Mouse (Mus musculus) midbrain, embryonic 15.5 days (tissue): ENCODE measurements around the gene Rpap1. TPM values are rescaled to one million over a fixed set of nuclear protein-coding genes. Genes with fewer than 3 reads are reported as not detected.
"Not testable (repeated sequence)": the region's sequence is repeated elsewhere in the genome, so short reads cannot be mapped to it uniquely, and the experiment has no call there.

Experiments used
- ATAC-seq: fragments of 200-750 bp; cut with Nextera tagmentation; replicated peaks from 2 replicates; pipeline ENCODE4 v1.8.0; 2017; ENCODE audit warnings: moderate TSS enrichment
- H3K27ac ChIP-seq: fragments of 300-500 bp; sonication (generic); 2 replicates; pipeline ENCODE4 v1.5.1; 2015; ENCODE audit warnings: mild to moderate bottlenecking, inconsistent platforms
- H3K27me3 ChIP-seq: fragments of 300-500 bp; sonication (generic); replicated peaks from 2 replicates; pipeline ENCODE4 v1.6.1; 2015; ENCODE audit warnings: inconsistent platforms
- H3K36me3 ChIP-seq: fragments of 300-500 bp; sonication (generic); replicated peaks from 2 replicates; pipeline ENCODE4 v1.6.1; 2015; ENCODE audit warnings: inconsistent platforms
- H3K4me1 ChIP-seq: fragments of 300-500 bp; sonication (generic); 2 replicates; pipeline ENCODE4 v1.6.1; 2015; ENCODE audit warnings: inconsistent platforms
- H3K4me2 ChIP-seq: fragments of 300-500 bp; sonication (generic); 2 replicates; pipeline ENCODE4 v1.6.1; 2015; ENCODE audit warnings: inconsistent platforms, mild to moderate bottlenecking, moderate library complexity
- H3K4me3 ChIP-seq: fragments of 300-500 bp; sonication (generic); 2 replicates; pipeline ENCODE4 v1.5.1; 2015; ENCODE audit warnings: mild to moderate bottlenecking, inconsistent platforms
- H3K9ac ChIP-seq: fragments of 300-500 bp; sonication (generic); 2 replicates; pipeline ENCODE4 v1.6.1; 2015; ENCODE audit warnings: mild to moderate bottlenecking, inconsistent platforms
- H3K9me3 ChIP-seq: fragments of 300-500 bp; sonication (generic); 2 replicates; pipeline ENCODE4 v1.6.1; 2016; ENCODE audit warnings: inconsistent platforms
- WGBS: fragments of 180-500 bp; shearing (Covaris S2); methylation state at CpG from one replicate; pipeline ENCODE4 v1.1.7; 2015; ENCODE audit warnings: mixed read lengths; 5-methylcytosine and 5-hydroxymethylcytosine counted together
- polyA plus RNA-seq: library from polyadenylated mRNA; unstranded; fragments of >200 nt; fragmentation: Nextera tagmentation; extraction: Ambion mirVana; gene quantifications from 2 replicates; pipeline ENCODE4 v1.2.1, GENCODE M21; 2015

Rpap1 gene
- polyA plus RNA-seq, 1 experiment from 2014 or later, result 21.3 TPM

DNA sequence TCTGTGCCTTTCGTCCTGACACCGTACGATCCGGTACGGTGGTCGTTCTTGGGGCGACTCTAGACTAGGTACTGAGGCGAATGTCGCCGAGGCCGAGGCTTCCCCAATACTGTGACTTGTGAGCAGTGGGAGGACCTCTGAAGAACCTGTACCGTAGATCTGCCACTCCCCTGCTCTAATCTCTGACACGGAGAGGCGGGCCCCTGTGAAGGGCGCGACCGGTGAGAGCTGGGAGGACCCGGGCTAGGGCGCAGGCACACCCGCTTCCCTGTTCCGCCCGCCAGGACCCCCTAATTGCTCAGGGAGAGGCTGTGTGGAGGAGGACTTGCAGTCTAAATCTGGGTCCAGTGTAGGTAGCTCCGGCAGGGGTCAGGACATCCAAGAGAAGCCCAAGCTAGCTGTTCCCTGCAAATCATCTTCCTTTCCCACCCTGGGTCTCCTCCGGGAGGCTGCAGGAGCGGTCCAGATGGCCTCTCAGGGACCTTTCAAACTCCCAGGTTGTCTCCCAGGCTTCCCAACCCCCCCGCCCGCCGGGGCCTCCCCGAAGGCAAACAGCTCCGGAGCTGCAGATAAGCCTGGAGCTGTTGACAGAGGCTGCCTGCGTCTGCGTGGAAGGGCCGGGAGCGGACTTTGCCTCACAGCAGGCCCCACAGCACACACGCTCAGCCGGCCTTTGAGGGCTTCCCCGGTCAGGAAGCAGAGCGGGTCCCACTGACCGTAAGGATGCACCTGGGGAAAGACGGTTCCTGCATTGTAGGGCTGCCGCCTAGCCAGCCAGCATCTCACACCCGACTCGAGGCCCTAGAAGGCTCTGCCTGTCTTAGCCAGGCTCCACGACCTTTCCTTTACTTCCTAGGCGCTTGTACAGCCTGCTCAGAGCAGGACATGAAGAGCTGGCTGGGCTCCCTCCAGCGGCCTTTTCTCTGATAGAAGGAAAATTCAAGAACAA lies 42.9 kb downstream of the Rpap1 start:
- ATAC-seq, result no peak
- WGBS, result 3% methylated on average over 46 of the region's 46 CpGs
- H3K27me3 ChIP-seq, result peaks cover 60% of the 10 kb centered on the region

DNA sequence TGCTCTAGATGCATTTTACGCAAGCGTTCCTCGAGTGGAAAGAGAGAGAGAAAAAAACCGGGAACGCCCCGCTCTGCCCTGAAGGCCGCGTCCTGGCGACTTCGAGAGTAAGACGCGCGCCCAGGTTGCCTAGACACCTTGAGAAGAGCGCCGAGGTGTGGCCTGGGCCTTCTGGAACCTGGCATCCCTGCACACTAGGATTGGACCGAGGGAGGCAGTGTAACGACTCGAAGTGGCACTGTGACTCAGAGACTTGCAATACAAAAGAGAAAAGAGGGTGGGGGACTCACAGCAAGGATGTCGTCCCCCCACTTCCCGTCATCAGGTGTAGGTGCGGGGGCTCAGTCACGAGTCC lies 43.6 kb downstream of the Rpap1 start:
- H3K27me3 ChIP-seq, result peaks cover 57% of the 10 kb centered on the region
- WGBS, result 3% methylated on average over 22 of the region's 22 CpGs

More for the DNA sequence above, 42.9 kb downstream of the Rpap1 start:
- no peaks in the 10 kb centered on the region for H3K9me3 ChIP-seq
- 0 out of 2 replicates have a peak overlapping the region, but pooled peaks have one; percentile 9 for H3K4me3 ChIP-seq
- H3K36me3 ChIP-seq, result no peaks in the 10 kb centered on the region
- H3K4me1 ChIP-seq, result peaks cover 34% of the 10 kb centered on the region
- peak overlapping the region; percentile 33 for H3K4me2 ChIP-seq
- H3K9ac ChIP-seq, result no peak overlapping the region; the same call in 1 of the 2 replicates
- no peak overlapping the region for H3K27ac ChIP-seq

DNA sequence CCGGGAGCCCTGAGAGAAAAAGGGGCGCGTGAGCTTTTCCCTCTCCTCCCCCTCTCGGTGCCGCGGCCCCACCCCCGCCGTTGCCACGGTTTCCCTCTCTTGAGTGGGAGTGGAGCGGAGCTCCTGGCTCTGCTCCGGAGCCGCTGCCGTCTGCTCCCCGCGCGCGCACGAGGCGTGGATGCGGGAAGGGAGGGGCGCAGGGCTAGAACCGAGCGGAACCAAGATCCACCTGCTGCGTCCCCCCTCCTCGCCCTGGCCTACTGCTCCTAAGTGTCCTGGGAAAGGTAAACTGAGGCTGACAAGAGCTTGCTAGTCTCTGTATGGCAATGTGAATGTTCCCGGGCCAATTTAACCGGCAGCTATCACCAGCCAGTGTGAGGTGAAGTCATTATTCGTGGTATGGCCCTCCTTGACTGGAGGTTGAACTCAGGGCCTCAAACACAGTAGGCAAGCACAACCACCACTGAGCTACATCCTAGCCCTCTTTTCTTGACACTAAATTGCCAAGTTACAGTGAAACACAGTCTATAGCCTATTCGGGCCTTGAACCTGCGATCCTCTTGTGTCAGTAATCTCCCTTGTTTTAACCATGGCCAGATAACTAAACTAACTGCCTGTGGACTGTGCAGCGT lies 44.0 kb downstream of the Rpap1 start:
- Histone ChIP-seq H3K4me2 (peak overlapping the region; percentile 86), H3K4me1 (peaks cover 34% of the 10 kb centered on the region), H3K27me3 (peaks cover 57% of the 10 kb centered on the region), H3K9me3 (no peaks in the 10 kb centered on the region), H3K4me3 (peak overlapping the region; percentile 48), H3K36me3 (no peaks in the 10 kb centered on the region), H3K9ac (no peak overlapping the region; the same call in 1 of the 2 replicates), H3K27ac (no peak overlapping the region)
- ATAC-seq, result 0 out of 2 replicates have a peak, but pooled peaks have one; percentile 18
- 7% methylated on average over 26 of the region's 31 CpGs for WGBS

More for the DNA sequence above, 43.6 kb downstream of the Rpap1 start:
- Histone ChIP-seq H3K9ac (no peak overlapping the region), H3K27ac (no peak overlapping the region), H3K4me2 (peak overlapping the region; percentile 33), H3K4me3 (peak overlapping the region; percentile 48; the same call in 1 of the 2 replicates), H3K9me3 (no peaks in the 10 kb centered on the region), H3K36me3 (no peaks in the 10 kb centered on the region), H3K4me1 (peaks cover 34% of the 10 kb centered on the region)
- no peak for ATAC-seq

DNA sequence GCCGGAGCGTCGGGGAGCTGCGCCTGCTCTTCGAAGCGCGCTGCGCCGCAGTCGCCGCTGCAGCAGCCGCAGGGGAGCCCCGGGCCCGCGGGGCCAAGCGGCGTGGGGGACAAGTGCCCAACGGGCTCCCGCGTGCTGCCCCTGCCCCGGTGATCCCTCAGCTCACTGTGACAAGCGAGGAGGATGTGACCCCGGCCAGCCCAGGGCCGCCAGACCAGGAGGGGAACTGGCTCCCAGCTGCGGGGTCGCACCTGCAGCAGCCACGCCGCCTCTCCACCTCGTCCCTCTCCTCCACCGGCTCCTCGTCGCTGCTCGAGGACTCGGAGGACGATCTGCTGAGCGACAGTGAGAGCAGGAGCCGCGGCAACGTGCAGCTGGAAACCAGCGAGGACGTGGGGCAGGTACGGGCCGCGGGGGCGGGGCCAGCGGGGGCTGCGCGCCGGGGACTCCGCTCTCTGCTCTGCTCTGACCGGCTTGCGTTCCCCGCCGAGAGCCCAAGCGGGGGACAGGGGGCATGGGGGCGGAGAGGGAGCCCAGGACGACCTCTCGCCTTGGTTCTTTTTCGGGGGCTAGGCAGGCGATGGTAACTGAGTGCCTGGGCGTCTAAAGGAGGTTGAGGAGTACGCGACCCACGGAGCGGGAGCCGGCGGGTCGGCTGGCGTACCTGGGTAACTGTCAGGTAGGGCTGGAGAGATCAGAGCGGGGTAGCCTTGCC lies 44.7 kb downstream of the Rpap1 start:
- H3K27me3 ChIP-seq, result peaks cover 55% of the 10 kb centered on the region
- peak; percentile 48 for ATAC-seq

DNA sequence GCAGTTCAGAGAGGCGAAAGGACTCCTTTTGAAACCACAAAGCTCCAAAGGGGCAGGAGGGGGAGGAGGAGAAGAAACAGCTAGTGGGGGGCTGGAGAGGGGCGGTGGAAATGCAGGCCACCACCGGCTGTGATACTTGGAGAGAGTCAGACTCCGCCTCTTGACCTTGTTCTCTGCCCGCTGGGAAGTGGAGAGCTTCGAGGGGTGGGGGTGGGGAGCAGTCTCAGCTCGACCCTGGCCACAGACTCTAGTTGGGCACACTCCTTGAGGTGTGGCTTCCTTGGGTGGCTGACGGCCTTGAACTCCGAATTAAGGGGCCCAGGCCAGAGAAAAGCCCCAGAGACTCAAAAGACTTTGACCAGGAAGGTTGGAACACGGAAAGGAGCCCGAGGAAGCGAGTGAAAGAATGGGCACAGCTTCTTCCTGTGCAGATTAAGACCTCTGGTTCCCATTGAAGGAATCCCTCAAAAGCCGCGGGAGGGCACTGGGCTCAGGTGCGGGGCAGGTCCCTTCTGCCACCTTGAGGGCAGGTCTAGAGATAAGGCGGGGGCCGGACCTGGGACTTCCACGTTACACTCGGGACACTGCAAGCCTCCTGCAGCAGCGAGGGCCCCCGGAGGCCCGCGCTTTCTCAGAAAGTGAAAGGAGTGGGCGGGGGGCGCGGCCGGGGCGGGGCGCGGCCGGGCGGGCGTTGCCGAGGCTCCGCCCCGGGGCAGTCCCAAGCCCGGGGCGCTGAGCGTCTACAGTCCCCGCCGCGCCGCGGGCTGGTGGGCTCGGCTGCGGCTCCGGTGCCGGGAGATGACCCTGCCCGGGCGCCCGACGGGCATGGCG lies 45.5 kb downstream of the Rpap1 start, which contains the start of gene Itpka:
Gene Itpka (plus strand): TSS at position 757 of the 831 bp plus-strand sequence.
- Histone ChIP-seq H3K4me2 (peak within 1 kb of the TSS; percentile 86), H3K9me3 (no peaks in the 10 kb centered on the region), H3K27me3 (peaks cover 59% of the 10 kb centered on the region), H3K4me3 (peak within 1 kb of the TSS; percentile 48), H3K36me3 (no peaks in the 10 kb centered on the region), H3K9ac (peak within 1 kb of the TSS; percentile 32; the same call in 1 of the 2 replicates), H3K27ac (no peak within 1 kb of the TSS), H3K4me1 (peaks cover 34% of the 10 kb centered on the region)
- under 1% methylated on average over 44 of the region's 53 CpGs for WGBS
- peak; percentile 66 for ATAC-seq

More for the DNA sequence above, 44.7 kb downstream of the Rpap1 start:
- Histone ChIP-seq H3K4me3 (peak overlapping the region; percentile 48), H3K27ac (no peak overlapping the region), H3K9me3 (no peaks in the 10 kb centered on the region), H3K9ac (peak overlapping the region; percentile 32; the same call in 1 of the 2 replicates), H3K36me3 (no peaks in the 10 kb centered on the region), H3K4me2 (peak overlapping the region; percentile 86), H3K4me1 (peaks cover 34% of the 10 kb centered on the region)
- WGBS, result under 1% methylated on average over 69 of the region's 70 CpGs

DNA sequence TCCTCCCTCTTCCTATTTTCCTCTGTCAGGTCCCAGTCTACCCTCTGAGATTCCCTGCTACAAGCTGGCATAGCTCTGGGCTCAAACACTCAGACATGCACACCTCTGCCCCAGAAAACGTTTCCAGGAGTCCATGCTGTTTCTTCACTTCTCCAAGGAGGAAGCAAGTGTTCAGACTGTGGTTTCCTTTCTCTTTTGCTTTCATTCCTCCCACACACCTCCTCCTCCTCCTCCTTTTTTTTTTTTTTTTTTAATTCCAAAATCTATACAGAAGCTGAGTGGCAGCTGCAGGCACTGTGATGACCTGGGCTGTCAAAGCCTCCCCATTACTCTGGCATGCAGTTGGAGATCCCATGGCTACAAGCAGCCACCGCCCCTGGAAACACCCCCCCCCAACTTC lies 46.8 kb downstream of the Rpap1 start:
- 20% methylated on average over 2 of the region's 2 CpGs for WGBS
- Histone ChIP-seq H3K9ac (no peak overlapping the region), H3K9me3 (no peaks in the 10 kb centered on the region), H3K4me3 (no peak overlapping the region), H3K4me2 (no peak overlapping the region), H3K27me3 (peaks cover 57% of the 10 kb centered on the region), H3K27ac (no peak overlapping the region), H3K4me1 (peaks cover 34% of the 10 kb centered on the region), H3K36me3 (0 out of 2 replicates have a peak, but pooled peaks cover 2% of the 10 kb centered on the region)
- no peak for ATAC-seq

DNA sequence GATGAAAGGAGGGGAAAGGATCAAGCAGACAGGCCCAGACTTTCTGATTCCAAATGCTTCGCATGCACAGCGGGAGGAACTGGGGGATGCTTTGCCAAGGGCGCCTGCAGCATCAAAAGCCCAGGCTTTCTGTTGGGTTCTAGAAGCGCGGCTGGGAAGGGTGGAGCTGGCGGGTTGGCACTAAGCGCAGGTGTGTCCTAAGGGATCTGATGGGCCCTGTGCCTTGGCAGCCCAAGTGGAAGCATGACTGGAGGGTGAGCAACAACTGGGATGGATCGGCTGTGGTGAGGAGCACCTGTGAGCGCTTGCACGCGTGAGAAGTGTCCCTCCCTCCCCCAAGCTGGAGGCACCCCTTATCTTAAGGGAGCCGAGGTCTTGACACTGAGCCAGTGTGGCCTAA lies 50.2 kb downstream of the Rpap1 start:
- 32% methylated on average over 12 of the region's 12 CpGs for WGBS
- no peak overlapping the region for H3K9ac ChIP-seq
- no peak overlapping the region for H3K27ac ChIP-seq
- ATAC-seq, result no peak
- peaks cover 23% of the 10 kb centered on the region for H3K27me3 ChIP-seq
- no peak overlapping the region for H3K4me3 ChIP-seq
- H3K4me2 ChIP-seq, result no peak overlapping the region
- H3K4me1 ChIP-seq, result peaks cover 8% of the 10 kb centered on the region
- H3K36me3 ChIP-seq, result peaks cover 25% of the 10 kb centered on the region
- H3K9me3 ChIP-seq, result no peaks in the 10 kb centered on the region

DNA sequence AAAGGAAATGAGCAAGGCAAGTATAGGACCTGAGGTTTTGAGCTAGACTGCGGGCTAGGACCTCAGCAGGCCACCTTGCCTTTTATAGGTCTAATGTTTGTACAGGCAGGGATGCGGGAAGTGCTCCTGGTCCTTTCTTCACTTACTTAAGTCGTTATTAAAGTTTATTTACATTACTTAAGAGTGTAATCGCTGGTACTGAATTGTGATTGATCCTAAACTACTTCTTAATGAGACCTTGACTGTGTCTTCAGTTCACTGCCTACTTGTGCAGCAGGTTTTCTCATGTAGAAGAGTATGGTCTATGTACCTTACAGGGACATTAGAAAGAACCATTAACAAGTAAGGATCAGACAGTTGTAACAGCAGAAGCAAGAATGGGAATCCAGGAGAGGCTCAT lies 56.6 kb downstream of the Rpap1 start:
- no peak overlapping the region for H3K27ac ChIP-seq
- H3K36me3 ChIP-seq, result peaks cover 76% of the 10 kb centered on the region
- no peak for ATAC-seq
- H3K4me2 ChIP-seq, result no peak overlapping the region
- H3K4me1 ChIP-seq, result no peaks in the 10 kb centered on the region
- no peak overlapping the region for H3K4me3 ChIP-seq
- WGBS, result 94% methylated on average over 4 of the region's 4 CpGs
- no peak overlapping the region for H3K9ac ChIP-seq
- no peaks in the 10 kb centered on the region for H3K27me3 ChIP-seq
- H3K9me3 ChIP-seq, result no peaks in the 10 kb centered on the region

DNA sequence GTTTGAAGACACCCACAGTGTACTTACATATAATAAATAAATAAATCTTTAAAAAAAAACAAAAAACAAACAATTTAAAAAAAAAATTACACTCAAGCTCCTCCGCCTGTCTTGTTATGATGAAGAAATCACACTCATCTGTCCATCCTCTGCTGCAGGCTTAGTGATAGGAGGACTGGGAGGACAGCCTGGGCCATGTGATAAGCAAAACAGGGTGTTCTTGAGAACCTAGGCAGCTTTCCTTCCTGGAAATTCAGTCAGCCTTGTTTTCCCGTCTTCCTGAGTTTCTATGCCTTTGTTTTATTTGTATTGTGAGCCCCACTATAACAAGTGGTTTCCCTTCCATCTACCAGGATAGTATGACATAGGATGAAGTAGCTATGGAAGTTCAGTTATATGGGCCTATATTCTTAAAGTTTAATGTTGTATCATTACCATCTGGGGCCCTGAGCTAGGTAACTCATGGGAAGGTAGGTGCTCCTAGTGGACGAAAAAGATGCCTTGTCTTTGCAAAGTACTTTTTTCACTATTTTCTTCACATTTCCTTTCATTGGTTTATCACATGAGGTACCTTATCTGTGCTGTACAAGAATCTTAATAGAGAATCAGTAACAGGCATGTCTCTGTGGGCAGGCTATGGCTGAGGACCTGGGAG lies 59.4 kb downstream of the Rpap1 start:
- Histone ChIP-seq H3K27ac (no peak overlapping the region), H3K4me1 (no peaks in the 10 kb centered on the region), H3K9me3 (no peaks in the 10 kb centered on the region), H3K27me3 (no peaks in the 10 kb centered on the region), H3K4me2 (no peak overlapping the region), H3K4me3 (no peak overlapping the region), H3K36me3 (peaks cover 77% of the 10 kb centered on the region), H3K9ac (no peak overlapping the region)
- 93% methylated on average over 3 of the region's 3 CpGs for WGBS
- no peak for ATAC-seq

DNA sequence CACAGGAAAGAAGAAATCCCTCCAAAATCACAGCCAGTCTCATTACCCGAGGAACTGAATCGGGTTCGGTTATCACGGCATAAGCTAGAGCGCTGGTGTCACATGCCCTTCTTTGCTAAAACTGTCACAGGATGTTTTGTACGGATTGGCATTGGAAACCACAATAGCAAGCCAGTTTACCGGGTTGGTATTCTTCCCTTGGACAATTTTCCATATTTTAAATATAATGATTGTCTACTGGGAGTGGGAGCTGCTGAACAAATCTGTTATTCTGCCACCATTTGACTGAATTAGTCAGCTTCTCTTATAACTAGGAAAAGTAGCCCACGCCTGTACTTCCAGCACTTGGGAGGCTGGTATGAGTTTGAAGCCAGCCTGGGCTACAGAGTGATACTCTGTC lies 66.3 kb downstream of the Rpap1 start:
- Histone ChIP-seq H3K4me2 (no peak overlapping the region), H3K27ac (no peak overlapping the region), H3K4me3 (no peak overlapping the region), H3K9ac (no peak overlapping the region), H3K36me3 (peaks cover 62% of the 10 kb centered on the region), H3K4me1 (no peaks in the 10 kb centered on the region), H3K9me3 (no peaks in the 10 kb centered on the region), H3K27me3 (no peaks in the 10 kb centered on the region)
- WGBS, result 98% methylated on average over 8 of the region's 8 CpGs
- no peak for ATAC-seq

DNA sequence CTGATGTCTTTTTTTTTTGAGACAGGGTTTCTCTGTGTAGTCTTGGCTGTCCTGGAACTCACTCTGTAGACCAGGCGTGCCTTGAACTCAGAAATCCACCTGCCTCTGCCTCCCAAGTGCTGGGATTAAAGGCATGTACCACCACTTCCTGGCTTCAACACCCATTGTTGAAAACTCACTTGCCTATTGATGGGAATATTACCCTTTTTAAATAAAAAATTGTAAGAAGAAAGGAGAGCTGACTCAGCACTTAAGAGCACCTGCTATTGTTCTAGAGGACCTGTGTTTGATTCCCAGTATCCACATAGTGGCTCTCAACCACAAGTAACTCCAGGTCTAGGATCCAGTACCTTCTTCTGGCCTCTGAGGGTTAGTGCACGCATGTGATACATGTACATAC lies 71.5 kb downstream of the Rpap1 start:
- ATAC-seq, result not testable (repeated sequence)
- H3K36me3 ChIP-seq, result peaks cover 41% of the 10 kb centered on the region

More for the DNA sequence above, 71.5 kb downstream of the Rpap1 start:
- H3K4me2 ChIP-seq, H3K4me1 ChIP-seq, H3K4me3 ChIP-seq, H3K27ac ChIP-seq, H3K27me3 ChIP-seq, H3K9ac ChIP-seq, H3K9me3 ChIP-seq: not testable (repeated sequence)
- 95% methylated on average over 2 of the region's 2 CpGs for WGBS
